Mouse (Mus musculus) lung, embryonic 14.5 days (tissue): ENCODE measurements around the gene Mvb12a. TPM values are rescaled to one million over a fixed set of nuclear protein-coding genes. Genes with fewer than 3 reads are reported as not detected.

Source experiments
- ATAC-seq: fragments of 200-750 bp; cut with Nextera tagmentation; 2 replicates; pipeline ENCODE4 v1.8.0; 2017; ENCODE audit warnings: mild to moderate bottlenecking, moderate TSS enrichment, moderate library complexity; ENCODE audit not compliant: insufficient read depth
- DNase-seq: peaks from one replicate; pipeline ENCODE4 v3.0.0-alpha.2; 2015
- H3K27ac ChIP-seq: fragments of 300-500 bp; sonication (generic); 2 replicates; pipeline ENCODE4 v1.5.1; 2014; ENCODE audit warnings: low read depth, mild to moderate bottlenecking, moderate library complexity
- H3K27me3 ChIP-seq: fragments of 300-500 bp; sonication (generic); 2 replicates; pipeline ENCODE4 v1.6.1; 2014; ENCODE audit warnings: low read length, control low read depth; ENCODE audit not compliant: insufficient read depth
- H3K36me3 ChIP-seq: fragments of 300-500 bp; sonication (generic); 2 replicates; pipeline ENCODE4 v1.6.1; 2014; ENCODE audit warnings: control low read depth; ENCODE audit not compliant: insufficient read depth
- H3K4me1 ChIP-seq: fragments of 300-500 bp; sonication (generic); 2 replicates; pipeline ENCODE4 v1.6.1; 2014; ENCODE audit warnings: antibody characterized with exemption, control low read depth; ENCODE audit not compliant: insufficient read depth
- H3K4me2 ChIP-seq: fragments of 300-500 bp; sonication (generic); 2 replicates; pipeline ENCODE4 v1.6.1; 2014; ENCODE audit warnings: mild to moderate bottlenecking
- H3K4me3 ChIP-seq: fragments of 300-500 bp; sonication (generic); 2 replicates; pipeline ENCODE4 v1.5.1; 2014; ENCODE audit warnings: low read depth, low read length
- H3K9ac ChIP-seq: fragments of 300-500 bp; sonication (generic); 2 replicates; pipeline ENCODE4 v1.6.1; 2014
- H3K9me3 ChIP-seq: fragments of 300-500 bp; sonication (generic); 2 replicates; pipeline ENCODE4 v1.6.1; 2016; ENCODE audit warnings: low read depth, low read length, control low read depth
- CTCF ChIP-seq: IDR thresholded peaks from 2 replicates; pipeline ENCODE4 v1.5.1; 2016; ENCODE audit warnings: antibody characterized with exemption, low read depth
- WGBS: fragments of 180-500 bp; shearing (Covaris S2); extraction: QIAGEN DNeasy Blood & Tissue Kit; methylation state at CpG from one replicate; pipeline ENCODE4 v1.1.7; 2014; 5-methylcytosine and 5-hydroxymethylcytosine counted together
- polyA plus RNA-seq: library from polyadenylated mRNA; unstranded; fragments of >200 nt; fragmentation: Nextera tagmentation; extraction: Ambion mirVana; gene quantifications from 2 replicates; pipeline ENCODE4 v1.2.1, GENCODE M21; 2014

The Mvb12a gene
- polyA plus RNA-seq, 1 experiment from 2014 or later: 106 TPM

DNA sequence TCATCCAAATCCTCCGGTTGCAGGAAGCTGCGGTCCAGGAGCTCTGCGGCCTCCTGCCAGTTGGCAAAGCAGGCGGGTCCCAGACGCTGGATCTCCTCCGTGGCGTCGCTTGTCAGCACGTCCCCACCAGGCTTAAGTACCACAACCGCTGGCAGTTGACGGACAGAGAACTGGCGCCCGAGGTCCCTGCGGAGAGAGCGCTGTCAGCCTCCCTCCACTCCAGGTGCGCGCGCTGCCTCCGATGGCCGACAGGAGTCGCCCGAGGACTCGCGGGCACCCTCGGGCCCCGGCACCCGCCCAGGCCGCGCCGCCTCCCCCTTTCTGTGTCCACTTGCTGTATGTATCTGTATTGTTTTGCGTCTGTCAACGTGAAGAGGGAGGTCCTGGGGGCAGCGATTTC, 20.0 kb downstream of the Mvb12a start:
- DNase-seq: peak; percentile 74
- peak overlapping the region; percentile 51 for H3K4me2 ChIP-seq
- peak; percentile 26; the same call in 1 of the 2 replicates for ATAC-seq
- H3K27ac ChIP-seq: no peak overlapping the region
- peaks cover 3% of the 10 kb centered on the region; the same call in 1 of the 2 replicates for H3K4me1 ChIP-seq
- H3K36me3 ChIP-seq: no peaks in the 10 kb centered on the region
- H3K4me3 ChIP-seq: peak overlapping the region; percentile 24; the same call in 1 of the 2 replicates
- no peak overlapping the region for H3K9ac ChIP-seq
- peak; percentile 69 for TF ChIP-seq CTCF
- no peaks in the 10 kb centered on the region for H3K9me3 ChIP-seq
- peaks cover 46% of the 10 kb centered on the region for H3K27me3 ChIP-seq
- under 1% methylated on average over 33 of the region's 33 CpGs for WGBS

DNA sequence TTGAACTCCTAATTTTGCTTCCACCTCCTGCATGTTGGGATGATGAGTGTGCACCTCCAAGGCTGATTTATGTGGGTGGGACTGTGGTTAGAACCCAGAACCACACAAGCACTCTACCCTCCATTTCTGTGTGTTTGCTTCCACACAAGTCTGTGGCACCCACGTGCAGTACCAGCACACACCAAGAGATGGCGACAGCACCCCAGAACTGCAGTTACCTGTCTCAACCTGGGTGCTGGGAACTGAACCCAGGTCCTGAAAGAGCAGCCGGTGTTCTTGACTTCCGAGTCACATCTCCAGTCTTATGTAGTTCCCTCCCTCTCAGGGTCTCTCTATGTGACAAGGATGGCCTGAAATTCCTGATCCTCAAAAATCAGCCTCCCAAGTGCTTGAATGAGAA, 21.3 kb downstream of the Mvb12a start:
- no peak overlapping the region for H3K9ac ChIP-seq
- ATAC-seq (no peak), DNase-seq (no peak)
- peak; percentile 51 for TF ChIP-seq CTCF
- peaks cover 39% of the 10 kb centered on the region for H3K27me3 ChIP-seq
- no peak overlapping the region for H3K4me2 ChIP-seq
- H3K27ac ChIP-seq: no peak overlapping the region
- H3K9me3 ChIP-seq: no peaks in the 10 kb centered on the region
- no peaks in the 10 kb centered on the region for H3K36me3 ChIP-seq
- WGBS: 81% methylated on average over 4 of the region's 4 CpGs
- peaks cover 10% of the 10 kb centered on the region for H3K4me1 ChIP-seq
- H3K4me3 ChIP-seq: no peak overlapping the region

DNA sequence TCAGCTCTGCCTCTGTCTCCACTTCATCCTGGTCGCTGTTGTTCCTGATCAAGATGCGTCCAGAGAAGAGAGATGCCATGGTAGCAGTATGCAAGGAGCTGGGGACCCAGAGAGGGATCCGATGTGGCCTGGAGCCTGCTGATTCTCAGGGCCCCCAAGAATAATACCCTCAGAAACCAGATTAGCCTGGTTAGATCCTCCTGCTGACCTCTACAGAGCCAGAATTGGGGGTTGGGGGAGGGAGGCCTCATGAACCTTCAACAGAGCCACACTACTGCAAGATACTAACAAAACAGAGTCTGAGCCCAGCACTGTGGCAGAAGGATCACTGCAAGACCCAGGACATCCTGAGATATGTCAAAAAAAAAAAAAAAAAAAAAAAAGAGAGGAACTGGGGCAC, 23.8 kb downstream of the Mvb12a start, which contains the start of gene Nxnl1:
TSS of gene Nxnl1 (minus strand) at position 101 of the 400 bp plus-strand sequence.
- no peak within 1 kb of the TSS for H3K4me2 ChIP-seq
- TF ChIP-seq CTCF: no peak
- H3K36me3 ChIP-seq: no peaks in the 10 kb centered on the region
- WGBS: 49% methylated on average over 3 of the region's 3 CpGs
- H3K27ac ChIP-seq: no peak within 1 kb of the TSS
- peaks cover 21% of the 10 kb centered on the region for H3K27me3 ChIP-seq
- DNase-seq (no peak), ATAC-seq (no peak)
- H3K4me1 ChIP-seq: peaks cover 10% of the 10 kb centered on the region
- no peaks in the 10 kb centered on the region for H3K9me3 ChIP-seq
- no peak within 1 kb of the TSS for H3K4me3 ChIP-seq
- no peak within 1 kb of the TSS for H3K9ac ChIP-seq

DNA sequence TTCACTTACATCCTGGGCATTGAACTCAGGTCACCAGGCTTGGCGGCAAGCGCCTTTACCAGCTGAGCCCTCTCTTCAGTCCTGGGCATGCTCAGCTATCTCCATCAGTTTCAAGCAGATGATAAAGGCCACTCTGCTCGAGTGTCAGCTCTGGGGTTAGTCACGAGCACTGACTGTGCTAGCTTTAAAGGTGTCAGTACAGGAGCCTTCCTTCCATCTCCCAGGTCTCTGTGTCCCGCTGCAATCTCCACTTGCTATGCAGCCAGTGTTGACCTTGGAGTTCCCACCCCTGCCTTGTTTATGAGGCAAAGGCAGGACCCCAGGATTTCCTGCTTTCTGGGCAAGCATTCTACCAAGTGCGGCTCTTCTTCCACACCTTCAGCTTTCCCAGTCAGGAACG, 24.9 kb downstream of the Mvb12a start:
- Histone ChIP-seq H3K4me3 (no peak overlapping the region), H3K9me3 (no peaks in the 10 kb centered on the region), H3K9ac (no peak overlapping the region), H3K27ac (no peak overlapping the region), H3K27me3 (peaks cover 10% of the 10 kb centered on the region), H3K36me3 (no peaks in the 10 kb centered on the region), H3K4me1 (peaks cover 8% of the 10 kb centered on the region), H3K4me2 (no peak overlapping the region)
- no peak for TF ChIP-seq CTCF
- ATAC-seq (no peak), DNase-seq (no peak)
- WGBS: 56% methylated on average over 7 of the region's 7 CpGs

DNA sequence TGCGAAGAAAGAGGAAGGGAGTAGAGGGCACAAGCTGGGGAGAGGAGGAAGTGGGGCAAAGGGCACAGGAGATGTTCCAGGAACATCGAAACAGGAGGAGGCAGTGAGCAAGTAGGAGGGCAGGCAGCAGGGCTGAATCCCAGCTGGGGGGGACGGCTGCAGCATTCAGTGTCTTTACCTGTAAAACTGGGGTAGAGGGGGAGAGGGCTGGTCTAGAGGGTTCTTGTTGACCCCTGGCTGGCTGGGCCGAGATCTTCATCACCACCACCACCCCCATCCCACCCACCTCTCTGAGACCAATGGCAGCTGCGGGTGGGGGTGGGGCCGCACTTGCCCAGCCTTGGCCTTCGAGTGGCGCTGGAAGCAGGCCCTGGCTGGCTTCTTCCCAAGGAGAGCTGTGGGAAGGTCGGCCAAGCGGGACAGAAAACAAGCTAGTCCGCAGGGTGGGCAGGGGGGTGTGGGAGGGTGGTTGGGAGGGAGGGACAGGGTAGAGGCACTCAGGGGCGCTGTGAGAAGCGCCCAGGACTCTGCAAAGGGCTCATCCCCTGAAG, 25.7 kb downstream of the Mvb12a start, which contains the start of gene Slc27a1:
TSS of gene Slc27a1 (plus strand) at position 496 of the 551 bp plus-strand sequence.
- H3K27ac ChIP-seq: peak within 1 kb of the TSS; percentile 83
- peak within 1 kb of the TSS; percentile 31 for H3K9ac ChIP-seq
- ATAC-seq (no peak), DNase-seq (peak; percentile 57)
- H3K4me1 ChIP-seq: peaks cover 7% of the 10 kb centered on the region; the same call in 1 of the 2 replicates
- H3K27me3 ChIP-seq: 0 out of 2 replicates have a peak, but pooled peaks cover 6% of the 10 kb centered on the region
- 11% methylated on average over 13 of the region's 13 CpGs for WGBS
- H3K4me2 ChIP-seq: peak within 1 kb of the TSS; percentile 80
- H3K36me3 ChIP-seq: no peaks in the 10 kb centered on the region
- no peak for TF ChIP-seq CTCF
- no peaks in the 10 kb centered on the region for H3K9me3 ChIP-seq
- peak within 1 kb of the TSS; percentile 52 for H3K4me3 ChIP-seq

DNA sequence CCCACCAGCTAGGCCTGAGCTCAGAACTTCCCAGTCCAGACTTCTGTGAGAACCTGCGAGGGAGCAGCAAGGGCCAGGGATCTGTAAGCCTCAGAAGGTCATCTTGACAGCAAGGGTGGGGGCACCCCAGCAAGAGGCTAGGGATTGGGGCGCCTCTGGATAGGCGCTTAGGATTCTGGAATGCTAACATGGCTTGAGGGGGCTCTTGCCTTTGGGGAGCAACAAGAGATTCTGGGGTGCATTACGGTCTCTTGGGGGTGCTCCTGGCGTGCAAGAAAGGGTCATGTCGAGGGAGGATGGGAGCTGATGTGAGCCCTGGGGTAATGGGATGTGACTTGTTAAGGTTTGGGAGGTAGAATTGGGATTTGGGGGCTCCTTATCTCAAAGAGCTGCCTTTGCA, 26.2 kb downstream of the Mvb12a start:
- no peaks in the 10 kb centered on the region for H3K36me3 ChIP-seq
- H3K9me3 ChIP-seq: no peaks in the 10 kb centered on the region
- no peak for TF ChIP-seq CTCF
- DNase-seq: no peak
- peak overlapping the region; percentile 52 for H3K4me3 ChIP-seq
- H3K27ac ChIP-seq: peak overlapping the region; percentile 83; the same call in 1 of the 2 replicates
- no peak for ATAC-seq
- peak overlapping the region; percentile 80 for H3K4me2 ChIP-seq
- 19% methylated on average over 6 of the region's 6 CpGs for WGBS
- 0 out of 2 replicates have a peak, but pooled peaks cover 6% of the 10 kb centered on the region for H3K27me3 ChIP-seq
- H3K9ac ChIP-seq: peak overlapping the region; percentile 20; the same call in 1 of the 2 replicates
- peaks cover 7% of the 10 kb centered on the region; the same call in 1 of the 2 replicates for H3K4me1 ChIP-seq
